Mouse (Mus musculus): ENCODE measurements around the gene Nup133. TPM values are rescaled to one million over a fixed set of nuclear protein-coding genes. Genes with fewer than 3 reads are reported as not detected.

Nup133 gene
- total RNA-seq, 1 experiment from 2014 or later: 22.0 TPM

DNA sequence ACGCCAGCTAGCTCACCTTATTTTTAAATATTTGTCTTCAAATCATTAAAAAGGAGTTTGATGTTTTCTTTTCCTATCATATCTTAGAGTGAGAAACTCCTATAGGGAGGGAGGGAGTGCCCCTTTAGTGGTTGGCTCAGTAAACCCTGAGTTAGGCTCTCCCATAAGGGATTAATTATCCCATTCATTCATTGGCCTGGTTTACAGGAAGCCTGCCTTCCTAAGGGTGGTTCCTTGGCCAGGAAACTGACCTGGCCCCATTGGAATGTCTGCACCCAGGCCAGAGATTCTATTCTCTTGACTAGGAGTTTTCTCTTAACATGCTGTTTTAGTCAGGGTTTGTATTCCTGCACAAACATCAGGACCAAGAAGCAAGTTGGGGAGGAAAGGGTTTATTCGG, 61.1 kb downstream of the Nup133 start:
- no peak for DNase-seq

DNA sequence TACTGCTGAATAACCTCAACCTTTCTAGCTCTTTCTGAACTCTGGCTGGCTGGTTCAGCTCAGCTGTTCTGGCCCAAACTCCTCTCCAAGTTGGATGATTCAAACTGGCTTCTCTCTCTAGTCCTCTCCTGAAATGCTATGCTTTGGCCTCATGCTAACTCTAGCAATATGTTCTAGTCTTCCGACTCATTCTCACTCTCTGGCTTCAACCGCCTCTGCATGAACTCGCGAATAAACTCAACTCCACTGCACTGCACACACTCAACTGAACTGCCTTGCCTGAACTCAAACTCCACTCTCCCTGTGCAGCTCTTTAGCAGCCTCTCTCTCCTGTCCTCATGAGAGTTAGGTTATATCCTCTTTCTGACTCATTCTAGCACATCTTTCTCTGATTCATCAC, 61.9 kb downstream of the Nup133 start:
- no peak for DNase-seq

DNA sequence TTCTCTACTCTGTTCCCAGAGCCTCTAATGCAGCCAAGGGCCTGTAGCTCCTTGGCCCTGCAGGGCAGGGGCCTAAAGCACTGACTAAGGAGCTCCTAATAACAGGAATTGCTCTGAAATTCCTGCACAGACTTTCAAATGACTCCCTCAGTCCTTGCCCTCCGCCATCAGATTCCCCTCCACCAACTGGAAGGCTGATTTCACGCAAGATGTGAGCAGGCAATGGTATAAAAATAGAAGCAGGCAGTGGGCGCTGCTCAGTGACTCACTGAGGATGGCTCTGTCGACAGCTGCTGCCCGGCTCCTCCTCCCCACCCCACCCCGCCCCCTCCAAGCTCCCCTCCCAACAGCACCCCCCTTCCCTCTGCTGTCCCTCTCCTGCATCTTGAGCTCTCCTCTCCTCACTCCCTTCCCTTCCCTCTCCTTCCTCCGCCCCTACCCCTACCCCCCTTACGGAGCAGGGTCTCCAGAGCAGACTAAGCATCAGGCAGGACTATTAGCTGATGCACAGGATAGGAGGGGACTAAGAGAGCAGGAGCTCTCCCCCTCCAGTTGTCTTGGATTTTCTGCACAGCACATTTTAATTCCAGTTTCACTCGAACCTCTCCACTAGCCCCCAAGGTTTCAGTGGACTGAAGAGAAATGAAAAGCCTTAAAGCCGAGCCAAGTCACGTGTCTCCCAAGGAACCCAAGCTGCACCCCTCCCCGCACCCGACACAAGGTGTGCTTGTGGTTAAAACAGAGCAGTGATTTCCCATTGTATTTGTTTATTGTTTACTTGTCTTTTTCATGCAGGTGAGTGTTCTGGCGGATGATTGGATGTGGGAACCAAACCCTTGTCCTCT, 64.1 kb downstream of the Nup133 start:
- DNase-seq: no peak

DNA sequence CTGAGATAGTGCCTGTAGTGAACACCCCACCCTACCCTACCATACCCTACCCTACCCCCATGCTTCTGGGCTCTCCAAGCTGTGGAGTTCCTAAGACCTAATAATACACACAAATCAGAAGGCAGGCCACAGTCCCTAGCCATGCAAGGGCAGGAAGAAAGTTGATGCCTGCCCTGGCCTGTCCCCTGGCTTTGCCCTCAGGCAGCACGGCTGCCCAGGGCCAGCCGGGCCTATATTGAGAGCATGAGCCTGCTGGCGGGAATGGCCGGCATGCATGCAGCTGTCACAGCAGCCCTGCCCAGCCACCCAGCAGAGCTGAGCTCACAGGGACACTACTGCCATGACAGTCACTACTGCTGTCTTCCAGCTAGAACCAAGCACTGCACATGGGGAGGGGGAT, 66.0 kb downstream of the Nup133 start:
- no peak for DNase-seq

DNA sequence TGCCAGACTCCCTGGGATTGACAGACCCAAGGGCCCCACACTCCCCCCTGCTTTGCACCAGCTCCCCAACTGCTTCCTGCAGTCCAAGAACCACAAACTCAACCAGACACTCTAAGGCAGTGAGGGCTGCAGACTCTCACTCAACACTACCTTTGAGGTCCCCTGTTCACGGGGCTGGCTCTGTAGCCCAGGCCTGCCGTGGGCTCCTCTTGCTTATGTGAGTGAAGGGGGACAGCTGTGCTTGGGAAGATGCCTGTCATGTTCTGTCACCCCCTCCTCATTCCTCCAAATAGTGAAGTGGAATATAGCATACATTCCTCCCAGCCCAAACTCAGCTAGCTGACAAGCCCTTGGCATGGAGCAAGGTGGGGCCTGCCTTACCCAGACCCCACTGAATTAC, 66.7 kb downstream of the Nup133 start:
- DNase-seq: no peak

DNA sequence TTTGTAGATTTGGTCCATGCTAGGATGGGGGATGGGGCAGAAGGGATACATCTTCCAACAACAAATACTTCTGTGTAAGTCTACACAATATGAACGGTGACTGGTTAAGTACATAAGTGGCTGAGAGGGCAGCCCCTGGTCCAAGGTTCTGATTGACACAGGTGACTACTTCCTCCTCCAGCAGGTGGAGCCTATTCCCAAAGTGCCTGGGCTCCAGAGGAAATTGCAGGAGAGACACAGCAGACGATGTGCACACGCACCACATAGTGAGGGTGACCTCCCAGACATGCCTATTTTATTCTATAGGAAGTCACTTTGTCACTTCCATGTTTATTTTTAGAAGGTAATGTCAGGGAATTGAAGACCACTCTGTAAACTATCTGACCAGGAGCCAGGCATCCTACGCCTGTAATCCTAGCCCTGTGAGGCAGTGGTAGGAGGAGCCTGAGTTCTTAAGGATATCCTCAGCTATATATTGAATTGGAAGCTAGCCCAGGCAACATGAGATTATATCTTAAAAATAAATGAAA, 68.2 kb downstream of the Nup133 start:
- DNase-seq: no peak

DNA sequence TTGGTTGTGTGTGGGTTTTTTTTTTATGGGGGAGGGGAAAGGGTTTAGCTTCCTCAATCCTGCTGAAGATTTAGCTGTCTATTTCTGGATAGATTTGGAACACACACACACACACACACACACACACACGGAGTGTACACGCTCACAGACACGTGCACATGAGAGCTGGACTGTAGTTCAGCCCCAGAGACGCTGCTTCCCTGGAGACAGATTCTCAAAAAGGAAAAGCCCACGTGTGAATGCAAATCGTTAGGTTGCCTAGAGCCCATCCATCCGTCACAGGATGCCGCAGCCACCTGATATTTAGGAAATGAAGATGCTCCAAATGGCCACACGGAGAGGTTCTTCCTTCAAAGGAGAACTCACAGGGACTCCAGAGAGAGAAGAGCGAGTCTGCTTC, 68.8 kb downstream of the Nup133 start:
- DNase-seq: no peak

DNA sequence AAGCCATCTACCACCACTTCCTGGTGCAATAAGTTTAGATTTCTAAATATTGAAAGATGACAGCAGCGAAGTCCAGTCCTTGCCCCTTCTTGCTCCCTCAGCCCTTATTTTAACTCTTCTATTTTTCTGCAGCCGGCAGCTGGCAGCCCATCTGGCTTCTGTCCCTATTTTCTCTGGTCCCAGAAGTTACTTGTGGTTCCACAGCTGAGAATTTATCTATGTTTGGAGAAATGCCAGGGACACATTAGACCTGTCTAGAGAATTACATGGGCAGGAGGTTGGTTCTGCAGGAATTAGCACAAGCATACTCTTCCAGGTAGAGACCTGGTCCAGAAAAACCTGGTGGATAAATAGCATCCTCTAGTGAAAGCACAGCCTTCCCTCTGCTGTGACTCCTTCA, 71.2 kb downstream of the Nup133 start:
- DNase-seq: no peak

DNA sequence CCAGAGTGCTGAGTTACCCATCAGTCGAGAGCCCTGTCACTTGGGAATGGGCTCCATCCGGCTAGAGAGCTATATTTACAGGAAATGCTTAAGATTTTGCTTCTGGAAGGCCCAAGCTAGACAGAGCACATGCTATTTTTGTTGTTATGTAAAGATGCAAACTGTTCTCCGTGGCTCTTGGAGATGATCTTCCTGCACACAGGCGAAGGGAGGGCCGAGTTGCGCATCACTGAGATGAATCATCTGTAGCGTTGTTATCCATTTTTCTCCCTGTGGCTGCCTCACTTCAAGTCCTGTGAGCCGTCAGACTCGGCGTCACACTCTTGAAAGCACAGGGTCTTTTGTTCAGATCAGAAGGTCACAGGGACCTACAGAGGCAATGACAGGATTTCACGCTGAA, 74.7 kb downstream of the Nup133 start:
- DNase-seq: no peak

DNA sequence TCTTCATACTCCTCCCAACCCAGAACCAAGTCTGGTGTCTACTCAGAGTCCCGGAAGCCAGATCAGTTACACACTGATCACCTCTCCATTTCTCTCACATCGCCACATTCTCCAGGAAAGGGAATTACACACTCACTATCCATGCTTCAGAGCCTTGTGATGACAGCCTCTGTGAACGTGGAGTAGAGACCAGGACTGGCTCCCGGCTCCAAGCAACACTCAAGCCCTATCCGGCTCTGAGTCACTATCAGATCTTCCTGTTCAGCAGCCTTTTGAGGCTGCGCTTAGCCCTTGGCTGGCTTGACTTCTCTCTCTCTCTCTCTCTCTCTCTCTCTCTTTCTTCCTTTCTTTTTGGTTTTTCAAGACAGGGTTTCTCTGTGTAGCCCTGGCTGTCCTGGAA, 75.7 kb downstream of the Nup133 start:
- DNase-seq: no peak

DNA sequence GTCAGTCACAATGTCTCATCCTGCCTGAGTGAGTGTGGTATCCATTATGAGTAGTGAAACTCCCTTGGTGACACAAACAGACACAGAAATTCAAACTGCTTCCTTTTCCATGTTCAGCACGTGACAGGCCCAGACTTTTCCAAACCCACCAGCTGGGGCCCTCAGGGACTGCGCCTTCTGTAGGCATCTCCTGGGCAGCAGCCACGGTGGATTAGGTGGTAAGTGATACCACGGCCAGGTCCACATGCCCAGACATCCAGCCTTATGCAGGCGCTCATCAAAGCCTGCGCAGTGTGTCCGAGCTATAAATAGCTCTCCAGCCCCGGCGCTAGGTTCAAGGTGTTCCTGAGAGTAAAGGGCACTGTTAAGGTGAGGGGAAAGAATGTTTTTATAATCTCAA, 77.0 kb downstream of the Nup133 start:
- DNase-seq: no peak

DNA sequence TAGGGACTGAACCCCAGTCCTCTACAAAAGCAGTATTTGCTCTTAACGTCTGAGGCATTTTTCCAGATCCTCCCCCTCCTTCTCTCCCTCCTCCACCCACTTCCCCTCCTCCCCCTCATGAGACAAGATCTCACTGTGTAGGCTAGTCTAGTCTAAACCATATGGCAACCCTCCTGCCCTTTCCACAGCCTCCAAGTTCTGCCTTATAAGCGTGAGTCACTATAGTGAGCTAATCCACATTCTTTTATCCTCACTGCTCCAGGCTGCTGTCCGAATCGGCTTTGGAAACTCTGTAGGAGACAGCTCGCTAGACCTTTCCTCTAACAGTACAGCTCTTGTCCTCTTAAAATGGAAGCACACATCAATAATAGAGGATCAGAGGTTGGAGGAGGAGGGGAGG, 82.1 kb downstream of the Nup133 start:
- DNase-seq: no peak

DNA sequence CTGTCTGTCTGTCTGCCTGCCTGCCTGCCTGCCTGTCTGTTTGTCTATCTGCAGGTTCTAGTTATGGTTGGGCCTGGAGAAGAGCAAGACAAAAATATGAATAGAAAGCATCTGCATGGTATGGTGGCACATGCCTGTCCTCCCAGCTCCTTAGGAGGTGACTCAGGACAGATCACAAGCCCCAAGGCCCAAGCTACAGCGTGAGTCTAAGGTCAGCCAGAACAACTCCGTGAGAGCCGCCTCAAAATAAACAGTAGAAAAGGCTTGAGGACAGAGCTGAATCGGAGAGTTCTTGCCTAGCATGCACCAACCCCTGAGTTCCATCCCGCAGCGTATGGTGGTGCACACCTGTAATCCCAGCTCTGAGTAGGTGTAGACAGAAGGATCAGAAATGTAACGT, 83.3 kb downstream of the Nup133 start:
- peak; percentile 23 for DNase-seq

DNA sequence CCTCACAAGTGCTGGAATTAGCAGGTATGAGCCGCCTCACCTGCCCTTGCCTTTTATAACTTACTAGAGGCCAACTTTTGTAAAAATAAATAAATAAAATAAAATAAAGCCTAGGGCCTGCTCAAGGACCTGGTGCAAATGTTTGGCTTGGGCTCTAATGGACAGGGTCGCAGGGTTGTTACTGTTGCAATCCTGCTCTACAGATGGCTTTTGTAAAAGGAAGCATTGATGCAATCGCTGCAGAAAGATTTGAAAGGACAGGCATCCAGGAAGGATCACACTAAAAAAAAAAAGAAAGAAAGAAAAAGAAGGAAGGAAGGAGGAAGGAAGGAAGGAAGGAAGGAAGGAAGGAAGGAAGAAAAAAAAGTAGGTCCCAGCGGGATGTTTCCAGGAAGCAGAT, 88.7 kb downstream of the Nup133 start:
- DNase-seq: no peak

DNA sequence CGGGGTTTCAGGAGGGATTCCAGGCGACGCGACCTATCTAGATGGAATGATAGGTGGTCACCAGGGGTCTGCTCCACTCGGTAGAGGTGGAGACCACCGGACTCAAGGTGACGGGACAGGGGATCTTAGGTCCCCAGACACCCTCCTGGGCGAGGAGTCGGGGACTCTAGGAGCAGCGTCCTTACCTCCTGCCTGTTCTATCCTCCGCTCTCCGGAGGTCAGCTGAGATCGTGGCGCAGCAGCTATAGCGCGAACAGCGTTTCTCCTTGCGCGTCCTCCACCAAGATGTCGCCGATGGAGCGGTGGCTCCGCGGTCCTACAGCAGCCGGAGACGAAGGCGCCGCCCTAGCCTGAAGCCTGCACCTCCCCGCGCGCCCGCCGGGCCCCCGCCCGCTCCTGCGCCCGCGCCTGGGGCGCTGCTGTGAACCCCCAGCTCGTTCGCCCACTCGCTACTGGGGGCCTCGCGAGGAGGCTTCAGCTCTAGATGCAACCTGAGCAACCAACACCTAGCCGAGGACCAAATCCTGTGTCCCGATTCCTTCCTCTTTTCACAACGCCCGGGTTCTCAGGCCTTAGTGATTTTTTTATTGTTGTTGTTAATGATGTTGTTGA, 89.3 kb downstream of the Nup133 start, which contains the start of gene Ccsap:
Gene Ccsap (minus strand): TSS at position 562 of the 612 bp plus-strand sequence.
- DNase-seq: peak; percentile 58

DNA sequence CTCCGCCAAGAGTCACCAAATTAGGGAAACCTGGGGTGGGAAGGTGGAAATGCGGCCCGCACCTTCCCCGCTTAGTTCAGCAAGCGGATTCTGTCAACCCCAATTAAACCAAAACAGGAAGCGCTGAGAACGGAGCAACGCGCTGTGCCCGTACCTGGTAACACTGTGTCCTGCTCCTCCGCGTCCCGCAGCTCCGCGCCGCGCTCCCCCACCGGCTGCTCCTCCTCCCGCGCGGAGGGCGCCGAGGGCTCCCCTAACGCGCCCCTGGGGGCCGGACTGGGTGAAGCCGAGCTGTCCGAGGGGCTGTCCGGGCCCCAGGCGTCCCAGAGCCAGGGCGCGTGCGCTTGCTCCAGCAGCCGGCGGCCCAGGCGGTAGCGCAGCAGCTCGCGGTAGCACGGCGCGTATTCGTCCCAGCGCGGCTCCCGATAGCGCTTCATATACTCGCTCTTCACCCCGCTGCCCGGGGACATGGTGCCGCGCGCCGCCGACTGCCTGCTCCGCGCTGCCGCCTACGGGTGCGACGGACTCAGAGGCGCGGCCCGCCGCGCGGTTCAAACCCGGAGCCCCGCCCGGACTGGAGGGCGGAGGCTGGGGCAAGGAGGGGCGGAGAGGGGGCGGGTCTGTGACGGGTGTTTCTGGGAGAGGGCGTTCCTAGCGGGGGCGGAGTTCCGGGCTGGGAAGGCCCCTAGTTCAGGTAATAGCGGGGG, 90.0 kb downstream of the Nup133 start:
- peak; percentile 95 for DNase-seq

DNA sequence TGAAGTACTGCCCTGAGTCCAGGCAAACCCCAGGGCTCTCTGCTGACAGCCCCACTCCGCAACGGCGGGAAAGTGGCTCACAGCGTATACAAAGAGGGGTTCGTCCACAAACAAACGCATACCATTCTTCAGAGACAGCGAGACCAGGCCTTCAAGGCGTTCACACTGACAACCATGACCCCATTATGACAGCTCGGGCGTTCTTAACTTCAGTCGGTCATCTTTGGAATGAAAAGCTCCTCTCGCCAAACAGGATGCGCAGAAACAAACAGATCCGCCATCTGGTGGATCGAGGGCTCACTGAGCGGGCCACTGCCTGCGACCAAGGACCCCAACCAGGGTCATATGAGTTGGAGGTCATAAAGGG, 90.5 kb downstream of the Nup133 start:
- DNase-seq: no peak

DNA sequence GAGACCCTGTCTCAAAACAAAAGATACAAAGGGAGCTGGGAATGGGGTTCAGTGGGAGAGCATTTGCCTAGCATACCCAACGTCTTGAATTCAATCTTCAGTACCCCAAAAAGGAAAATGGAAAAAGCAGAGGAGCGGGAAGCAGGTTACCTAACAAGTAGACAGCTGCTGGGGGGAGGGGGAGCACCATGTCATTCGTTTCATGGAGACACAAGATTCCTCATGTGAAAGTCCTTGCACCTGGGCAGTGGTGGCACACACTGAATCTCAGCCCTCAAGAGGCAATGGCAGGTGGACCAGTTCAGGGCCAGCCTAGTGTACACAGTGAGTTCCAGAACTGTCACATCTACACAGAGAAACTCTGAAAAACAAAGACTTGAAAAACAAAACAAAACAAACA, 91.7 kb downstream of the Nup133 start:
- no peak for DNase-seq

DNA sequence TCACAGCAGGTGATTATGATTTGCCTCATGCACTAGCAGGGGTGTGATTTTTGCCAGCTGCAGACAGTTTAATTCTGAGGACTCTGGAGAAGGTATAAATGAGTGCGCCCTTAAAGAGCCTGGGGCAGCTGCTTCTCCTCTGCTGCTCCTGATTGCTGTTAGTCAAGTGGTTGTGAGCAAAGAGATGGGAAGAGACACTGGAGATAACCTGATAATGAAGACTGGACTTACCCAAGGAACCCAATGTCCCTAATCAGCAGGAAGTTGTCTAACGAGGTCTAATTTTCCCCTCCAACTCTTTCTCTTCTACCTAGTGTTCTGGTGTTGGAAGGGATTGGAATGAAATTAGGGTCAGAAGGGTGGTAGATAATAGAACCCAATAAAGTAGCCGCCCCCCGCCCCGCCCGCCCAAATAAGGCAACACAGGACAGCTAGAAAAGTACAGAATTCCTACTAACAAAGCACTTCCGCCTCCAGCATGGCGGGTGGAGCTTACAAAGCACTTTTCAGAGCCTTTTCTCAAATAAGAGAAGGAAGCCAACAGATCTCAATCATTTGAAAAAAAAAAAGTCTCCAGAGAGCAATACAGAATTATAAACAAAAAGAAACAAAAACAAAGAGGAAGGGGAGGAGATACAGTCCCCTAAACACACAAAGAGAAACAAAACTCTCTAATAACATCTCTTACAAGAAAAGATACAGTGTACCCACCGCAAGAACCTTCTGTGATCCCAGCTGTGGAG, 94.2 kb downstream of the Nup133 start:
- DNase-seq: no peak

DNA sequence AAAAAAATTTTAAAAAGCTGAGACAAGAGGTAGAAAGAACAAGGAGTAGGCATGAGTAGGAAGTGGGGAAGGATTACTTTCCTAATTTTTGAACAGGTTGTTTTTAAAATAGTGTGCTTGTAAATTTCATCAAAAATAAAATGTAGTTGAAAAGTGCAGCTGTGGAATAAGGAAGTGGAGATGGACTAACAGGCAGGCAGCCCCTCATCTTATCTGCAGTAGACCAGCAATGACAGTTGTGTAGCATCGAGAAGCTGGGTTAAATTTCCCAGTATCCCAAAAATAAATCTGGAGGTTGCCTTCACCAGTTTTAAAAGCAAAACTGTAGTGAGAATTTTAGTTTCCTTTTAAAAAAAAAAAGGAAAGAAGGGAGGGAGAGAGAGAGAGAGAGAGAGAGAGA, 94.8 kb downstream of the Nup133 start:
- DNase-seq: no peak

DNA sequence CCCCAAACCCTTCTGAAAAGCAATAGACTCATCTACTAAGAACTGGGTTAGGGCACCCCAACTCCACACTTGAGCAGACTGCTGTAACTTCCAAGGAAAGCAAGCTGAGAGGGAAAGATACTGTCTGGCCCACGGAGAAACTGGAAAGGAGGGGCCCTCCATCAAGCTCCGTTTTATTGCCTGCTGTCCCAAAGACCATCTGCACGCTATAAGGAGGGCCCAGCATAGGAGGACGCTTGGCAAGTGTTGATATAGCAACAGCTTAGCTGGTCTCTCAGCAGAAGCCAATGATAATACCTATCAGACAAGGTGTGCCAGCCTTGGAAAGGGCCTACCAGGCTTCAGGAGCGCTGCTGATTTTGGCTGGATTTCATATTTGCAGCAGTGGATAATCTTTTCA, 97.5 kb downstream of the Nup133 start:
- DNase-seq: no peak

DNA sequence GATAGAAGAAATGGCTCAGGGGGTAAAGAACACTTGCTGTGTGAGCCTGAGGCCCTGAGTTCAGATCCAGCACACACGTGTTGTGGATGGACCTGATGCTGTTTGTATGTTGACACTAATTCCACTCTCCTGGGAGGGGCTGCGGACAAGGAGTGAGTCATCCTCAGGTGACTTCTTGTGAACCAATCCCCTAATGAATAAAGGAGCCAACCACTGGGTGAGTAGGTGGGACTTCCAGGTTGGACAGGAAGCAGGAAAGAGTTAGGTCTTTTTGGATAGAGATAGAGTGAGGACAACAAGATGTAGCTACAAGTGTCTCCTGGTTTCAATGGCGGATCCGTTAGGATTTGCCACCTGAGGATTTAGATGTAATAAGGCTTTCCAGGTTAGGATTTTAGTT, 99.7 kb downstream of the Nup133 start:
- DNase-seq: no peak

DNA sequence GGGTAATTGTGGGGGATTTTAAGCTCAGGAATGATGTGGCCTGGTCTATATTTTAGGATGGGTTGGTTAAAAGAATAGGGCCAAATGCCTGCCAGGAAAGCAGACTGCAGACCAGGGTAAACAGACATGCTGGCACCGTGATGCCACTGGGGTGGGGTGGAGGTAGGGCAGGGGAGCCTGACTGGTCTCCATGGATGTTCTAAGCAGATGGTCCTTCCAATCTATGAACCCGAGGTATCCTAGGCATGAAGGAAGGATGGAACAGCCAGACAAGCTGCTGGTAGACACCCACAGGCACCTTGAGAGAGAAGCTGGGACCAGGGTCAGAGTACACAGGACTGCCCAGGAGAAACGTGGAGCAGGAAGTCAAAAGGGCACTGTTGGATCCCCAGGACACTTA, 101.5 kb downstream of the Nup133 start:
- DNase-seq: no peak
